Mouse (Mus musculus): ENCODE measurements around the gene Zfp787.

DNA sequence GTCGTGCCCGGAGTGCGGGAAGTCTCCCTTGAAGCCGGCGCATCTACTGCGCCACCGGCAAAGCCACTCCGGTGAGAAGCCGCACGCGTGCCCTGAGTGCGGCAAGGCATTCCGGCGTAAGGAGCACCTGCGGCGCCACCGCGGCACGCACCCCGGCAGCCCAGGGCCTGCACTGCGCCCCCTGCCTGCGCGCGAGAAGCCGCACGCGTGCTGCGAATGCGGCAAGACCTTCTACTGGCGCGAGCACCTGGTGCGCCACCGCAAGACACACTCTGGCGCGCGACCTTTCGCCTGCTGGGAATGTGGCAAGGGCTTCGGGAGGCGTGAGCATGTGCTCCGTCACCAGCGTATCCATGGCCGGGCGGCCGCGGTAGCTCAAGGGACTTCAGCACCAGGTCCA is 33.7 kb upstream of the Zfp787 start:
- TF ChIP-seq CTCF (IDR thresholded peaks at IDR 0.05; ENCODE audit: low read depth) (peak; percentile 25; the same call in 1 of the 2 replicates), EP300 (IDR thresholded peaks at IDR 0.05; ENCODE audit: low read depth) (no peak)

Measured in liver, postnatal 0 days (tissue).